Mouse (Mus musculus) heart, postnatal 14 days (tissue): Measurements from ENCODE around the gene Ifitm3. TPM values are rescaled to one million over a fixed set of nuclear protein-coding genes. Genes with fewer than 3 reads are reported as not detected.
"Not testable (repeated sequence)": the region's sequence is repeated elsewhere in the genome, so short reads cannot be mapped to it uniquely, and the experiment has no call there.

Experiments
- DNase-seq, 2 experiments: peaks; one replicate each; pipeline ENCODE4 v3.0.0; 2021 to 2022
- intact Hi-C: fragments of 180-260 bp; cut with DNase I; formaldehyde crosslinking; loops from one replicate; pipeline ENCODE4 v1.15.1; 2025
- total RNA-seq, 2 experiments: library from RNA; stranded (reverse); gene quantifications; 2 replicates each; pipeline ENCODE4 v1.2.3; 2021

Gene Ifitm3
- total RNA-seq, 2 experiments from 2014 or later = 95.6 to 96.3 TPM

DNA sequence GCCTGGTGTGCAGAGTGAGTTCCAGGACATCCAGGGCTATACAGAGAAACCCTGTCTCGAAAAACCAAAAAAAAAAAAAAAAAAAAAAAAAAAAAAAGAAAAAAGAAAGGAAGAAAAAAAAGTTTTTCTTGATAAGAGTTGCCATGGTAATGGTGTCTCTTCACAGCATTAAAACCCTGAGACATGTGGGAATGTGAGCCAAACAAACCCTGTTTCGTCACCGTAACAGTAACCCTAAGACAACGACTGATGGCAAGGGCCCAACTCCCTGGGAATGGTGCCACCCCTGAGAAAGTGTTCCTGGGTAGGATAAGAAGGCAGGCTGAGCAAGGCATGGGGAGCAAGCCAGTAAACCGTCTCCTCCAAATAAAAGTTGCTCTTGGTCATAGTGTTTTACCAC lies 3.7 kb downstream of the Ifitm3 start:
- intact Hi-C loops = loop anchor here (5.0 kb wide), 1 partner anchor 35 kb away; no protein-coding TSS in a partner anchor
- peak in 1 of 2 experiments; percentile 22 for DNase-seq

DNA sequence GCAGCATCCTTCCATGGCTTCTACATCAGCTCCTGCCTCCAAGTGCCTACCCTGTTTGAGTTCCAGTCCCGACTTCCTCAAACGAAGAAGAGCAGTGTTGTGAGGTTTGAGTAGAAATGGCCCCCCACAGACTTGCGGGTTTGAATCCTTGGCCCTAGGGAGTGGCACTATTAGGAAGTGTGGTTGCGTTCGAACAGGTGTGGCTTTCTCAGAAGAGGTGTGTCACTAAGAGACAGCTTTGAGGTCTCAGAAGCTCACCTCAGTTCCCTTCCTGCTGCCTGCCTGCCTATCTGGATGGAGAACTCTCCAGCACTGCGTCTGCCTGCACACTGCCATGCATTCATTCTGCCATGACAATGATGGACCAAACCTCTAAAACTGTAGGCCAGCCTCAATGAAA lies 4.1 kb downstream of the Ifitm3 start:
- DNase-seq = no peak
- intact Hi-C loops = loop anchor here (5.0 kb wide), 1 partner anchor 34 kb away; no protein-coding TSS in a partner anchor

DNA sequence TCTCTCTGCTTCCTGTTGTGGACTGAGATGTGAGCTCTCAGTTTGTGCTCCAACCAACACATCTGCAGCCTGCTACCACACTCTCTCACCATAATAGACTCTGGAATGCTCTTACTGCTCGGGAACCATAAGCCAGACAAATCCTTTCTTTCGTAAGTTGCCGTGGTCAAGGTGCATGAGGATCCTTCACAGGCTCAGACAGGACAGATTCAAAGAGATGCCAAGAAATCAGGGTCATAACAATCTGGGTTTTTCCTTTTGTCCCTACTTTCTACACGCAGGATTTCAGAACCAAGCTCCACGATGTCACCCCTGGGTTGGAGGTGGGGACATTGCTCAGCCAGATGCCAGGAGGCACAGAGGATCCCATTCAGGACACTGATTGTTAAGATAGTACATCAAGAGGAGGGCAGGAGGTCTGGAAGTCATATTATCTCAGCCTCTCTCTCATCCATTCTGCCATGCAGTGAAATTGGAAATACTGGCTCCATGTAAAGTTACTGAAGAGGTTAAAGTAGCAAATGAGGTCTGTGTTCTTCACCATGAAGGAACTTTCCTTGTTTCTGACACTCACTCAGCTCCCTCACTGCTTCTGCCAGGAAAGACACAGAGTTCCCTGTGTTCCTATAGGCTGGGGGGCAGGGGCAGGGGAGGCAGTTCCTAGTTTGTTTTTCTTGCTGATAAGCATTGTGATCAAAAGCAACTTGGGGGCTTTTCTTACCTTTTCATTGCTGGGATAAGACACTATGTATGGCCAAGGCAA lies 7.1 kb downstream of the Ifitm3 start:
- intact Hi-C loops = no loop called here
- no peak for DNase-seq

DNA sequence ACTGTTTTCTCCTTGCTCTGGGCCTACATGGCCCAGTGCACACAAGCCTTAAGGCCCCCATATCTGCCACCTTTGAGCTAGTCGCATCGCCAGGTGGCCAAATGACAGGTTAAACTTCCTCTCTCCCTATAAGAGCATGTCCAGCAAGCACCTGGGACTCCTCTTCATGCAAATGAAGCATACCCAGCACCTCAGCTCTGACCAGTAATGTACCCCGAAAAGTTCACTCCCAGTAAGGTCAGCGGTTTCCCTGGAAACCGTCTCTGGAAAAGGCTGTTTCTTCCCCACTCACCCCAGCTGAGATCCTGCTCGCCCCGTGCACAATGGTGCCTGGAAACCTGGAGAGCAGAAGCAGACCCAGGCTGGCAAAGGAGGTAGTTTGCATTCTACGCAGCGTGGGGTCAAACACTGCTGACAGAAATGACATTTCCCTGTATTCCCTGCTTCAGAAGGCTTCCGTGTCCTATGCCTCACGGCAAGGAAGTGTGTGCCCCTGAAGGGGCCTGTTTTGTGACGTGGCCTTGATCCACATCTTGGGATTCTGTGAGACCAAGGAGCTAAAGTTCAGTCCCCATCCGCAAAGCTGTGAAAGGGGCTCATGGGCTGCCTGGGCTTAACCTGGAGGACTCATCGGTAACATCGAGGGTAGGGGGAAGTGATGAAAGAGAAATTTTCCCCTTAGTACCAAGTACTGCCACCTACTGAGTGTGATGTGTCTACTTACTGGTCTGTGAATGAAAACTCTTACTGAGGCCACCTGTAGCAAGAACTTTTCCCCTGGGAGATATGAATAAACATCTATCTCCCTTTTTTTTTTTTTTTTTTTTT lies 9.5 kb downstream of the Ifitm3 start:
- intact Hi-C loops = no loop called here
- no peak for DNase-seq

DNA sequence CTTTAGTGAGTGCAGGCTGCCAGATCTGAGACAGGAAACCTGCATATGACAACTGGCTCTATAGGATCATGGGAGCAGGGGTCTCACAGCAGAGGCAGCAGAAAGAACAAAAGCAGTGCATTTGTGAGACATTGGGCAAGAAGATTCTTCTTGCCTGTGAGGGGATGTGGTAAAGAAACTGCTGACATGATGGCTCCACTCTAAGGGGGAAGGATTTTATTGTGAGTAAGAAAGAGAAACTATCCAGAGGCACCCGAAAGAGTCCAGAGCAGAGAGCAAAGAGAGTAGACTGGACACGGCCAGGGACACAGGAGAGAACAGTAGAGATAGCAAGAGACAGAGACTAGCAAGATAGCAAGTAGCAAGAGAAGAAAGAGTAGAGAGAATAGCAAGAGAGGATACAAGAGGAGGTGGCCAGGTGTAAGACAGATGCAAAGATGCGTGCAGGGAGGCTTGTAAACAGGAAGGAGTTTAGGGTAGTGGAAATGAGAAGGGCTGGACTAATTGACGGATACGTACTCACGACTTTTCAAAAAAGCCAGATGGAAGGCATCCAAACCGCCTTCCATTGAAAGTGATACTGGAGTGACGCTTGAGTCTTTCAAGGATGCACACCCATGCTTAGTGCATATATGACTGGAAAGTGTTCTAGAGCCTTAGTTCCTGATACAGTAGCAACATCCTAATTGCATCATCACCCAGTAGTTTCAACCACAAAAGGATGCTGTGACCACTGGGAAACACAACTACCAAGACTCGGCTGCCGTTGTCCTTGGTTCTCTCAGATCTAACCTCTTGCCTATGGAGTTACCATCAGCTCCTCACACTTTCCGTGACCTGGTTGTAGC lies 11.5 kb downstream of the Ifitm3 start:
- intact Hi-C loops = no loop called here
- DNase-seq = no peak

DNA sequence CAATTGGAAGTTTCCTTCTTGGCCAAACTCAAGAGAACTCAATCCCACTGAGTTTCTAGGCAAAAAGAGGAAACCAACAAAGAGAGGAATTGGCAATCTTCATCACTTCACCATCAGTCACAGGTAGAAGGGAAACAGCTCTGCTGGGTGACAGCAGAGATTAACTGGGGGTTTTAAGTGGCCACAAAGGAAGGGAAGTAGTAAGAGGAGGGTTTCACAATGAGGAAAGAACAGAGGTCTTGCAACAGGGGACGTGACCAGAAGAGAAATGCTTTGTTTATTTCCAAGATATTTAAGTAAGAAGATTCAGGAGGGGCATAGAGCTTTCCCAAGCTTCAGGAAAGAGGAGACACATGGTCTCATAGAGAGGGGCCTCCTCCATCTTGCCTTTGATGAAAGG lies 12.8 kb downstream of the Ifitm3 start:
- no peak for DNase-seq
- intact Hi-C loops = no loop called here

DNA sequence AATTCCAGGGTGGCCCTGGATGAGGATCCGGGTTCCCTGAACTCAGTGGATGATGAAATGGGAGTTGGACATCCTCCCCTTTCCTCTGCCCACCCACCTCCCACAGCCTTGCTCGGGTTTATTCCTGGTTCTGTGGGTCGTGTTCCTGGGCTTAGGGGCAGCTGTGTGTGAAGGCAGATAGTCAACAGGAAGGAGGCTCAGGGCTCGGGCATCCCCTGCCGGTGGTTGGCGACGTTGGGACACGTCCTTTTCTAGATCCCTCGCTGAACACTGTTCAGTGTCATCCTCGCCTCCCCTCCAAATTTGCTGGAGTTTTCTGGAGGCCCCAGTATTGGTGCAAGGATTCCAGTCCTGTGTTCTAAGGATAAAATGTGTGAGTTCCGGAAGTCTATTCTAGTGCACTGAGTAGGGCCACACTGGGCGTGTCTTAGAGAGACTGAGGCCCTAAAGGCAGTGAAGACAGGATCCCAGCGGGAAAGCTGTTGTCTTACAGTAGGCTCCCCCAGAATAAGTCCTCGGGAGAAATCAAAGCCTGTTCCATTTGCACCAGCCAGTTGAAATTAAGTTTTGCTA lies 19.4 kb downstream of the Ifitm3 start:
- DNase-seq = no peak
- intact Hi-C loops = no loop called here

DNA sequence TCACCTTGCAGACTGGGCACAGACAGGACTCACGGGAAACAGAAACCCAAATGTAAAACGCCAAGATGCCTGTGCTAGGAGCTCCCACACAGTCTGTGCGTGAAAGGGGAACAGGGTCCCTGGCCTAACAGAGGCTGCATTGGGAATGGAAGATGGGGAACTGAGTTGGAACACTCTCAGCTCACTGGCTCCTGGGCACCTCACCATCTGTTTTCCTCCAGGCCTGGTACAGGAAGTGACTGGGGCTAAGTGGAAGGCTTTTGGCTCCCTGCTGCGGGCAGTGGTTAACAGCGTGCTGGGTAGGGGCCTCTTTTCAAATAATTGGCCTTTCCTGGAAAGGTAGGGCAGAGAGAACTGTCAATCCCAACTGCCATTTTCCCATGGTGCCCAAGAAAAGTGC lies 19.9 kb downstream of the Ifitm3 start:
- no peak for DNase-seq

DNA sequence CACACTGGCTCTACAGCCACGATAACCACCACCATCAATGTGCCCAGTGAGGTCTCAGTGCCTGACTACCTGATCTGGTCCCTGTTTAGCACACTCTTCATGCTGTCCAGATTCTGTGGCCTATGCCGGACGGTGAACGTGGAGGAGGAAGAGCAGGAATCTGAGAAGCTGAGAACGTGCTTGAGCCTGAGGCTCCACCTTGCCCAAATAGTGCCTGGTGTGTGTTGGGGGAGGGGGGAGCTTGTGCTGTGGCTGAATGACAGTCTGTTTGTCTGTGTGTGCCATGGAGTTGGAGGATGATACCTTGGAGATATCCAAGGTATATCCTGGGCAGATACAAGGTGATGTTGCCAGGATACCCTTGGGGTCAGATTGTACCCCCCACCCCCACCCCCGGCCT lies 20.4 kb downstream of the Ifitm3 start:
- intact Hi-C loops = no loop called here
- DNase-seq = no peak

More for the DNA sequence above, 19.9 kb downstream of the Ifitm3 start:
- intact Hi-C loops = no loop called here

DNA sequence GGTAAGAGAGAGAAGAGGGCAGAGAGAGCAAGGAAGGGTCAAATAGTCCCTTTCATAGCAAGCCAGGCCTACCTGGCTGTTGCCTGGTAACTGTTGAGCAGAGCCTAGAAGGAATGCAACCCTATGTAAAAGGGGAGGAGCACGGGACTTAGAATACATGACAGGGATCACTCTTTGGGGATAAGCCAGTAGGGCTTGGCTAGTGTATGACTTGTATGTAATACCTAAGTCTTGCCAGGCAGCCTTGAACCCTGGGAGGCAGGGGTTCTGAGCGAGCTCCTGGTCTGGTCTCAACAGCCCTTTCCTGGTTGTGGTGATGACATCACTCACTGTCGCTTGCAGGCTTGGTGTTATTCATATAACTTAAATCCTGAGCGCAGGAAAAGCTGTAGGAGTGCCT lies 21.5 kb downstream of the Ifitm3 start:
- no peak for DNase-seq
- intact Hi-C loops = no loop called here

DNA sequence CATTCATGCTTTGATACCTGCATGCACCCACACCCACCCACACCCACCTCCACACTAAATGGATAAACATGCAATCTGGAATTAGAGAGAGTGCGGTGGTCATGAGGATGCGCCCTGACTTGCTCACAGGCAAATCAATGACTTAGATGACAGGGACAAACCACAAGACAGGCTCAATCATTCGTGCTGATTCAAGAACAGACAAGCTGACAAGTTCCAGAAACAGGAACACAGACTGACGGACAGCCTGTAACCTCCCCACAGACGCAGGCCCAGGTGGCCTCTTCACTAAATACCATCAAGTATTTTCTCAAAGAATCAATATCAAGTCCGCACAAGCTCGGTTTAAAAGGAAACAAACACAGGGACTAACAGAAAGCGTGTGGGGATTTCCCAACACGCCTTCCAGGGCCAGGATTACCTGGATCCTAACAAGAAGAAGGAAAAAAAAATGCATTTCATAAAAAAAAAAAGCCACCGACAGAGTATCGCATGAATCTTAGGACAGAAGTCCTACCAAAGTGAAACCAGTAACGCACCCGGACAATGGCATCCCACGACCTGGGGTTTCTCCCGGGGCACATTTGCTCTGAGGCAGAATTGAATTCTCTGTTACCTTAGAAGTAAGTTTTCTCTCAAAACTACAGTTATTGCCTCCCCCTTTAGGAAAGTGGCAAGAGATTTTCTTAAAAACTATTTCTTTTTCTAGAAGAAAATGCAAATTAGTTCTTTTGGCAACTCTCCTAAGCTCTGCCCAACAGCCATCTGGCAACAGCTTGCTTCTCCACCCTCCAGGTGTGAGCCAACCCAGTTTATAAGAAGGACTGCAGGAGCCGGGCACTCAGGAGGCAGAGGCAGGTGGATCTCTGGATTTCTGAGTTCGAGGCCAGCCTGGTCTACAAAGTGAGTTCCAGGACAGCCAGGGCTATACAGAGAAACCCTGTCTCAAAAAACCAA lies 23.1 kb downstream of the Ifitm3 start:
- intact Hi-C loops = no loop called here
- DNase-seq = no peak

DNA sequence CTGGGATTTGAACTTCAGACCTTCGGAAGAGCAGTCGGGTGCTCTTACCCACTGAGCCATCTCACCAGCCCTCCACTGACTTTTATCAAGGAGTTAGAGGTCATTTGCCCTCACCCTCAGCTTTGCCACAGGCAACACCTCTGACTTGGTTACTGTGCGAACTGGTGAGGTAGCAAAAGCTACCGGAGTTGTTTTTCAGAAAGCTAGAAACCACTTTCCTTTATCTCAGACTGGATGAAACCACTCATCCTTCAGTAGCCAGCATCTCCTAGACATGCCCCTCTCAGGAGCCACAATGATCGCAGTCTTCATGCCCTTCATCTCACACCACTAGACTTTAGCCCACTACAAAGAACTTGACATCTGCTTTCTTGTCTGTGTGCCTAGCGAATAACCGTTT lies 27.6 kb downstream of the Ifitm3 start:
- intact Hi-C loops = no loop called here

DNA sequence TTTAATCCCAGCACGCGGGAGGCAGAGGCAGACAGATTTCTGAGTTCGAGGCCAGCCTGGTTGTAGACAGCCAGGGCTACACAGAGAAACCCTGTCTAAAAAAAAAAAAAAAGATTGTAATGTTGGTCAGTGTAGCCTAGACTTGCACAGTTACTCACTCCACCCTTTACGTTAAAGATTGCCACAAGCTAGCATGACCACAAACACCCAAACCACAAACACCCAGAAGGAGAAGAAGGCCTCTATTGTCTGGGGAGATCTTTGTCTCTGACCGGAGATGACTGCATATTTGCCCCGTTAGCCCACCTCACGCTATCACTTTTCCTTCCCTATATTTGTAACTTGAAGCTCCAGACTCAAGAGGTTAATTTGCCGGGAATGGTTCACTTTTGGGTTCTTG lies 28.9 kb downstream of the Ifitm3 start:
- no peak for DNase-seq
- intact Hi-C loops = no loop called here

More for the DNA sequence above, 27.6 kb downstream of the Ifitm3 start:
- no peak for DNase-seq

DNA sequence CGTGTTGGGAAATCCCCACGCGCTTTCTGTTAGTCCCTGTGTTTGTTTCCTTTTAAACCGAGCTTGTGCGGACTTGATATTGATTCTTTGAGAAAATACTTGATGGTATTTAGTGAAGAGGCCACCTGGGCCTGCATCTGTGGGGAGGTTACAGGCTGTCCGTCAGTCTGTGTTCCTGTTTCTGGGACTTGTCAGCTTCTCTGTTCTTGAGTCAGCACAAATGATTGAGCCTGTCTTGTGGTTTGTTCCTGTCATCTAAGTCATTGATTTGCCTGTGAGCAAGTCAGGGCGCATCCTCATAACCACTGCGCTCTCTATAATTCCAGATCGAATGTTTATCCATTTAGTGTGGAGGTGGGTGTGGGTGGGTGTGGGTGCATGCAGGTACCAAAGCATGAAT lies 33.9 kb downstream of the Ifitm3 start:
- intact Hi-C loops, DNase-seq: not testable (repeated sequence)

DNA sequence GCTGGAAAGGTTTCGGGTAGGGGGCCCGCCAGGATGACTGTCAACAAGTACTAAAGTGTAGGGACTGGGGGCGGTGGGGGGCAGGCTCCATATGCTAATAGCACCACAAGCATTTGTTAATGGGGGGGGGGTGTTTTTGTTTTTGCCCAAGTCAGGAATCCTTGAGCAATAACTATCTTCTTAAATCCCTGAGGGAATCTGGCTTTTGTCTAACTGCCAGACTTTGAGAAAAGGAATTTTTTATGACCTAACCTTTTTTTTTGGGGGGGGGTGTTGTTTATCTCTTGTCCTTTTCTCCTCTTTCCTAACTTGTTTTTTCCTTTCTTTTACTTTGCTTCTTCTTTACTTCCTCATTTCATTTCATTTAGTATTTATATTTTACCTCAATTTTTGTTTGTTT lies 35.1 kb downstream of the Ifitm3 start:
- intact Hi-C loops = no loop called here
- no peak for DNase-seq

DNA sequence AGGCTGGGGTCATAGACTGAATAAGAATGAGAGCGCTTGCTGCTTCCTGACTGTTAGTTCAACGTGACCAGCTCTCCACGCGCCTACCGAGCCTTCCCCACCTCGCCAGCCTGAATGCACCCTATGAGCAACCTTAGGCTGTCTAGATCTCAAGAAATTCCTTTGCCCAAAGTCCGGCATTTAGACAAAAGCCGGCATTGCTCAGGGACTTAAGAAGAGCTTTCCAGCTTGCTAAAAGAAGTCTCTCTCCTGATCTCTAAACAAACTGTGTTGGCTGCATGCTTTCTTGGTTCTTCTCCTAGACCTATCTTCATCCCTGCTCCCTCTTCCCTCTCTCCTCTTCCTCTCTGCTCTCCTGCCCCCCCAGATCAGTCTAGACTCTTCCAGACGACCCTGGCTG lies 35.6 kb downstream of the Ifitm3 start:
- intact Hi-C loops = loop anchor here (5.0 kb wide), 1 partner anchor 32 kb away; no protein-coding TSS in a partner anchor
- DNase-seq = no peak

DNA sequence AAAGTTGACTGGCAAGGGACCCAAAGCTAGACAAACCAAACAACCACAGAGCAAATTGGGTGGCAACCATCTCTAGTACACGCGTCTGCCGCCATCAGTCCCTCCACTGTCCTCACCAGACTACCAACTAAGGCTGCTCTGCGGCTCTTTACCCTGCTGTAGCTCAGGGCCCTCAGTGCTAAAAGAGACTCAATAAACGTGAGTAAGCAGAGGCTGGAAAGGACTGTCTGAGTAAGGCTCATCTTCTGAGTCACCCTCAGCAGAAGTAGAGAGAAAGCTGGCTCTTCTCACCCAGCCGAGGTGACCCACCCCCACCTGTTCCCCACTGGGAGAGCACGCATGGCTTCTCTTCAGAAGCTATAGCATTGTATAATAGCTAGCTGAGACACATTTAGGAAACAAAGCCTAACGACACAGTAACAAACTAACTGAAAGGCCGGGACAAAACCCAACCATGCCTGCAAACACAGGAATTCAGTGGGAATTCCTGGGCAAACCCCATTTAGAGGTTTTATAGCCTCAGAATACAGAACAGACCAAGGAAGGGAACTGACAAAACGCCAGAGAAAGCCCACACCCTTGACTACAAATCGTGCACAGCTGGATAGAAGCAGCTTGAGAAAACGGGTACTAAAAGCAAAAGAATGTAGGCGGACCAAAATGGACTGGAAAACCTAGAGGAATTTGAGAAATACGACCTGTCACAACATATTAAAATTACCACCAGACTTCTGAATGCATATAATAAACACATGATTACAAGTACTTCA lies 37.0 kb downstream of the Ifitm3 start:
- DNase-seq = no peak
- intact Hi-C loops = loop anchor here (5.0 kb wide), 1 partner anchor 34 kb away; no protein-coding TSS in a partner anchor

DNA sequence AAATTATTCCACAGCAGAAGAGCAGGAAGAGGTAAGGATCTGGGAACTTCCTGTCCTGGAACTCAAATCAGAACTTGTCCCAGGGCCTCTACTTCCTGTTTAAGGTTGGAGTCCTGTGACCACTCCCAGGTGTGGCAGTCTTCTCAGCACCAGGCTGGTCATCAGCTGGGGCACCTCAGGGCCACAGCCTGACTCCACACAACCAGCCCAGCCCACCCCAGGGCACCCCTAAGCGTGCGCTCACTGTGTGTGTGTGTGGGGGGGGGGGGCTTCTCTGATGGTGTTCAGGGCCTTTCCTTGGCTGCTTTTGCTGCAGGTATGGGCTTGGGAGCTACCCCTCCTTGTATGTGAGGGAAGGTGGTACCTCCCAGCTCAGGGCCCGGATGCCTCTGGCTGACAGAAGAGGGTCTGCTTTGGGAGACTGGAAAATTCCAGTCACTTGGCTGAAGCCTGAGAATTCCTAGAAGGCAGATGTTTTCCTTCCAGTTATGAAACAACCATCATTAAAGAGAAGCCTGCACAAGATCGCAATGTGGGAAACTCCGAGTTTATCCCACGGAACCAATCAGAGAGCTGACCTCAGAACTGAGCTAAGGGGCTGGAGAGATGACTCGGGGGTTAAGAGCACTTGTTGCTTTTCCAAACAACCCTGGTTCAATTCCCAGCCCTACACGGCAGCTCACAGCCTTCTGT lies 38.9 kb downstream of the Ifitm3 start:
- intact Hi-C loops = loop anchor here (5.0 kb wide), 1 partner anchor 36 kb away; no protein-coding TSS in a partner anchor
- peak; percentile 36 to 38 for DNase-seq
